Mouse (Mus musculus) testis, adult 2 months (tissue): ENCODE results near the gene Vsig10.

Experiments used
- CTCF ChIP-seq: fragments of 200-500 bp; IDR thresholded peaks from 2 replicates; pipeline ENCODE4 v1.5.1; 2012; ENCODE audit warnings: low read depth, mild to moderate bottlenecking, inconsistent platforms, low read length, moderate library complexity; ENCODE audit not compliant: control insufficient read depth, insufficient read depth, insufficient replicate concordance
- POLR2A ChIP-seq: fragments of 200-500 bp; IDR thresholded peaks from 2 replicates; pipeline ENCODE4 v1.6.1; 2012; ENCODE audit warnings: low read depth, mild to moderate bottlenecking, inconsistent platforms, low read length, moderate library complexity; ENCODE audit not compliant: control insufficient read depth

- TF ChIP-seq POLR2A (no peak), CTCF (no peak)
These were observed 54.5 kb downstream of the Vsig10 start for GRCm38 (mm10) chr5:117373418-117373817.
